Mouse (Mus musculus): ENCODE data around the gene Fcgr1. TPM values are rescaled to one million over a fixed set of nuclear protein-coding genes. Genes with fewer than 3 reads are reported as not detected.
"Not testable (repeated sequence)": the region's sequence is repeated elsewhere in the genome, so short reads cannot be mapped to it uniquely, and the experiment has no call there.

Gene Fcgr1
- polyA plus RNA-seq, 1 experiment, result 6.2 TPM

GRCm38 (mm10) chr3:96246018-96246417 is 47.8 kb downstream of the Fcgr1 start:
- H3K4me1 ChIP-seq (ENCODE audit: control insufficient read depth, insufficient read depth, low read length), result not testable (repeated sequence)
- peak overlapping the region; percentile 81 for H3K27ac ChIP-seq (ENCODE audit: control insufficient read depth, insufficient read depth, low read depth, low read length, poor library complexity)
- peak overlapping the region; percentile 53 for H3K4me3 ChIP-seq (replicated peaks; ENCODE audit: control insufficient read depth, low read depth, low read length)
- WGBS, result under 1% methylated on average over 11 of the region's 21 CpGs
- peak; percentile 48; the same call in 1 of the 2 replicates for TF ChIP-seq POLR2A (IDR thresholded peaks at IDR 0.05; ENCODE audit: borderline replicate concordance, control insufficient read depth, low read depth, low read length)

- not testable (repeated sequence) for H3K4me1 ChIP-seq (ENCODE audit: control insufficient read depth, insufficient read depth, low read length)
- TF ChIP-seq POLR2A (IDR thresholded peaks at IDR 0.05; ENCODE audit: borderline replicate concordance, control insufficient read depth, low read depth, low read length), result peak; percentile 55
- H3K4me3 ChIP-seq (replicated peaks; ENCODE audit: control insufficient read depth, low read depth, low read length), result peak within 1 kb of the TSS; percentile 82
- 0% methylated on average over 43 of the region's 88 CpGs for WGBS
- H3K27ac ChIP-seq (ENCODE audit: control insufficient read depth, insufficient read depth, low read depth, low read length, poor library complexity), result peak within 1 kb of the TSS; percentile 98
Observed at GRCm38 (mm10) chr3:96245003-96245886, 48.5 kb downstream of the Fcgr1 start, which contains the start of gene Hist2h2aa1. Hist2h2aa1 (plus strand) TSS chr3:96245497.

- peaks cover 5% of the 10 kb centered on the region for H3K4me1 ChIP-seq (ENCODE audit: control insufficient read depth, insufficient read depth, low read length)
- TF ChIP-seq POLR2A (IDR thresholded peaks at IDR 0.05; ENCODE audit: borderline replicate concordance, control insufficient read depth, low read depth, low read length) (no peak), CTCF (IDR thresholded peaks at IDR 0.05; ENCODE audit: control insufficient read depth, insufficient read depth, low read length) (no peak)
- 48% methylated on average over 7 of the region's 7 CpGs for WGBS
- peak overlapping the region; percentile 94 for H3K27ac ChIP-seq (ENCODE audit: control insufficient read depth, insufficient read depth, low read depth, low read length, poor library complexity)
- H3K4me3 ChIP-seq (replicated peaks; ENCODE audit: control insufficient read depth, low read depth, low read length), result peak overlapping the region; percentile 82
Observed at GRCm38 (mm10) chr3:96243921-96244572, 49.7 kb downstream of the Fcgr1 start.

- peaks cover 4% of the 10 kb centered on the region for H3K4me1 ChIP-seq (ENCODE audit: control insufficient read depth, insufficient read depth, low read length)
- TF ChIP-seq POLR2A (IDR thresholded peaks at IDR 0.05; ENCODE audit: borderline replicate concordance, control insufficient read depth, low read depth, low read length) (no peak), CTCF (IDR thresholded peaks at IDR 0.05; ENCODE audit: control insufficient read depth, insufficient read depth, low read length) (no peak)
- peak overlapping the region; percentile 46; the same call in 1 of the 2 replicates for H3K27ac ChIP-seq (ENCODE audit: control insufficient read depth, insufficient read depth, low read depth, low read length, poor library complexity)
- 82% methylated on average over 9 of the region's 9 CpGs for WGBS
- no peak overlapping the region for H3K4me3 ChIP-seq (replicated peaks; ENCODE audit: control insufficient read depth, low read depth, low read length)
Observed at GRCm38 (mm10) chr3:96240799-96241197, 53.0 kb downstream of the Fcgr1 start.

- Histone ChIP-seq H3K27ac (ENCODE audit: control insufficient read depth, insufficient read depth, low read depth, low read length, poor library complexity) (peak within 1 kb of the TSS; percentile 95), H3K4me3 (replicated peaks; ENCODE audit: control insufficient read depth, low read depth, low read length) (peak within 1 kb of the TSS; percentile 76)
- peak; percentile 64 for TF ChIP-seq POLR2A (IDR thresholded peaks at IDR 0.05; ENCODE audit: borderline replicate concordance, control insufficient read depth, low read depth, low read length)
- WGBS, result 2% methylated on average over 44 of the region's 85 CpGs
- H3K4me1 ChIP-seq (ENCODE audit: control insufficient read depth, insufficient read depth, low read length), result not testable (repeated sequence)
Observed at GRCm38 (mm10) chr3:96239949-96240798, 53.6 kb downstream of the Fcgr1 start, which contains the start of gene Hist2h2aa2. Hist2h2aa2 (minus strand) TSS chr3:96240276.

- WGBS, result 0% methylated on average over 27 of the region's 68 CpGs
- peak within 1 kb of the TSS; percentile 97 for H3K27ac ChIP-seq (ENCODE audit: control insufficient read depth, insufficient read depth, low read depth, low read length, poor library complexity)
- not testable (repeated sequence) for H3K4me1 ChIP-seq (ENCODE audit: control insufficient read depth, insufficient read depth, low read length)
- TF ChIP-seq POLR2A (IDR thresholded peaks at IDR 0.05; ENCODE audit: borderline replicate concordance, control insufficient read depth, low read depth, low read length), result peak; percentile 57; the same call in 1 of the 2 replicates
- H3K4me3 ChIP-seq (replicated peaks; ENCODE audit: control insufficient read depth, low read depth, low read length), result peak within 1 kb of the TSS; percentile 76
Observed at GRCm38 (mm10) chr3:96238954-96239793, 54.6 kb downstream of the Fcgr1 start, which contains the start of gene Hist2h3c2. Hist2h3c2 (minus strand) TSS chr3:96239127.

- TF ChIP-seq CTCF (IDR thresholded peaks at IDR 0.05; ENCODE audit: control insufficient read depth, insufficient read depth, low read length) (no peak), POLR2A (IDR thresholded peaks at IDR 0.05; ENCODE audit: borderline replicate concordance, control insufficient read depth, low read depth, low read length) (no peak)
- peak overlapping the region; percentile 60 for H3K4me3 ChIP-seq (replicated peaks; ENCODE audit: control insufficient read depth, low read depth, low read length)
- H3K27ac ChIP-seq (ENCODE audit: control insufficient read depth, insufficient read depth, low read depth, low read length, poor library complexity), result peak overlapping the region; percentile 97
- no peaks in the 10 kb centered on the region; the same call in none of the 2 replicates for H3K4me1 ChIP-seq (ENCODE audit: control insufficient read depth, insufficient read depth, low read length)
- WGBS, result 2% methylated on average over 12 of the region's 12 CpGs
Observed at GRCm38 (mm10) chr3:96237904-96238511, 55.8 kb downstream of the Fcgr1 start.

Measured in bone marrow, adult 2 months (tissue).